Mouse (Mus musculus) heart, embryonic 11.5 days (tissue): ENCODE data around the gene Cacng2. TPM values are rescaled to one million over a fixed set of nuclear protein-coding genes. Genes with fewer than 3 reads are reported as not detected.

Experiments used
- ATAC-seq: fragments of 200-750 bp; cut with Nextera tagmentation; replicated peaks from 2 replicates; pipeline ENCODE4 v1.8.0; 2017; ENCODE audit warnings: moderate library complexity; ENCODE audit not compliant: insufficient number of reproducible peaks, low FRiP score, low TSS enrichment
- H3K27ac ChIP-seq: fragments of 300-500 bp; sonication (generic); 2 replicates; pipeline ENCODE4 v1.5.1; 2014; ENCODE audit warnings: mild to moderate bottlenecking, low read depth, low read length
- H3K27me3 ChIP-seq: fragments of 300-500 bp; sonication (generic); 2 replicates; pipeline ENCODE4 v1.6.1; 2014; ENCODE audit warnings: mild to moderate bottlenecking, low read length, mixed read lengths; ENCODE audit not compliant: control insufficient read depth, insufficient read depth
- H3K36me3 ChIP-seq: fragments of 300-500 bp; sonication (generic); 2 replicates; pipeline ENCODE4 v1.6.1; 2014; ENCODE audit warnings: mild to moderate bottlenecking, low read length, moderate library complexity, mixed read lengths; ENCODE audit not compliant: control insufficient read depth, insufficient read depth
- H3K4me1 ChIP-seq: fragments of 300-500 bp; sonication (generic); 2 replicates; pipeline ENCODE4 v1.6.1; 2014; ENCODE audit warnings: low read length; ENCODE audit not compliant: control insufficient read depth, insufficient read depth
- H3K4me2 ChIP-seq: fragments of 300-500 bp; sonication (generic); 2 replicates; pipeline ENCODE4 v1.6.1; 2014; ENCODE audit warnings: mild to moderate bottlenecking, moderate library complexity
- H3K4me3 ChIP-seq: fragments of 300-500 bp; sonication (generic); 2 replicates; pipeline ENCODE4 v1.5.1; 2014; ENCODE audit warnings: low read depth, low read length
- H3K9ac ChIP-seq: fragments of 300-500 bp; sonication (generic); 2 replicates; pipeline ENCODE4 v1.6.1; 2014; ENCODE audit warnings: mild to moderate bottlenecking, low read depth, low read length, moderate library complexity
- H3K9me3 ChIP-seq: fragments of 300-500 bp; sonication (generic); replicated peaks from 2 replicates; pipeline ENCODE4 v1.6.1; 2016; ENCODE audit warnings: low read length; ENCODE audit not compliant: control insufficient read depth
- WGBS: fragments of 180-500 bp; shearing (Covaris S2); extraction: QIAGEN DNeasy Blood & Tissue Kit; methylation state at CpG from one replicate; pipeline ENCODE4 v1.1.7; 2014; ENCODE audit not compliant: insufficient replicate concordance; 5-methylcytosine and 5-hydroxymethylcytosine counted together
- polyA plus RNA-seq: library from polyadenylated mRNA; unstranded; fragments of >200 nt; fragmentation: Nextera tagmentation; extraction: Ambion mirVana; gene quantifications from 2 replicates; pipeline ENCODE4 v1.2.1, GENCODE M21; 2014

The Cacng2 gene
- polyA plus RNA-seq, 1 experiment from 2014 or later = 0.06 TPM

- ATAC-seq = no peak
- no peaks in the 10 kb centered on the region for H3K27me3 ChIP-seq
- H3K9me3 ChIP-seq = no peaks in the 10 kb centered on the region
- H3K9ac ChIP-seq = no peak overlapping the region
- no peak overlapping the region for H3K4me3 ChIP-seq
- no peak overlapping the region for H3K4me2 ChIP-seq
- no peak overlapping the region for H3K27ac ChIP-seq
- 83% methylated on average over 4 of the region's 4 CpGs for WGBS
- H3K4me1 ChIP-seq = no peaks in the 10 kb centered on the region
- H3K36me3 ChIP-seq = no peaks in the 10 kb centered on the region
Observed at GRCm38 (mm10) chr15:77945711-77946110, 174.1 kb downstream of the Cacng2 start.

Other genes with a start within 250 kb of the Cacng2 start
- 284 and 293 TPM in 2 replicates for gene Txn2, start 191.0 kb downstream of the Cacng2 start, polyA plus RNA-seq
- gene Foxred2, start 163.3 kb downstream of the Cacng2 start, polyA plus RNA-seq = 1.2 and 1.7 TPM in 2 replicates
- gene Eif3d, start 149.2 kb downstream of the Cacng2 start, polyA plus RNA-seq = 188 TPM in 2 replicates
- gene Ift27, start 54.1 kb upstream of the Cacng2 start, polyA plus RNA-seq = 42.1 and 48.2 TPM in 2 replicates
- gene Pvalb, start 86.4 kb upstream of the Cacng2 start, polyA plus RNA-seq = 0.31 and 0.50 TPM in 2 replicates
- gene Ncf4, start 124.8 kb upstream of the Cacng2 start, polyA plus RNA-seq = 17.6 and 27.3 TPM in 2 replicates
- 0.80 and 1.00 TPM in 2 replicates for gene Csf2rb2, start 185.7 kb upstream of the Cacng2 start, polyA plus RNA-seq
- gene Csf2rb, start 205.7 kb upstream of the Cacng2 start, polyA plus RNA-seq = 6.5 and 6.6 TPM in 2 replicates